Mouse (Mus musculus): Measurements from ENCODE around the gene Acsl1.

The Acsl1 gene

GRCm38 (mm10) chr8:46475404-46475803 is 4.6 kb downstream of the Acsl1 start:
- no peak for ATAC-seq (ENCODE audit: low TSS enrichment)

DNA sequence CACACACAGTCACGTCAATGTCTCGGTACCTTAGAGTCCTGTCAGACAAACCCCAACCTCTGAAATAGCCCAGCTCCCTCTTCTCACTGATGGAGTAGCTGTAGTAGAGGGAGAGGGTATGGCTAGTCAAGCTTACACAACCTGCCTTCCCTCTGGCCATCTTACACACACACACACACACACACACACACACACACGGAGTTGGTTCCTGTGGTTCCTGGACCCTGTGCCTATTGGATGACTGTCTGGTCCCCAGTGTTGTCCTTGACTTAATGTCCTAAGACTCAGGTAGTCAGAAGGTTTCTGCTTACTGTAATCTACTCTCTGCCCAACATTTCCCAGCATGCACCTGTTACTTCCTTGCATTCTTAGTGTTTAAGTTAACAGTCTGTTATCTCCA is 5.1 kb downstream of the Acsl1 start:
- no peak for ATAC-seq (ENCODE audit: low TSS enrichment)

GRCm38 (mm10) chr8:46477747-46478458 is 7.1 kb downstream of the Acsl1 start:
- no peak for ATAC-seq (ENCODE audit: low TSS enrichment)

DNA sequence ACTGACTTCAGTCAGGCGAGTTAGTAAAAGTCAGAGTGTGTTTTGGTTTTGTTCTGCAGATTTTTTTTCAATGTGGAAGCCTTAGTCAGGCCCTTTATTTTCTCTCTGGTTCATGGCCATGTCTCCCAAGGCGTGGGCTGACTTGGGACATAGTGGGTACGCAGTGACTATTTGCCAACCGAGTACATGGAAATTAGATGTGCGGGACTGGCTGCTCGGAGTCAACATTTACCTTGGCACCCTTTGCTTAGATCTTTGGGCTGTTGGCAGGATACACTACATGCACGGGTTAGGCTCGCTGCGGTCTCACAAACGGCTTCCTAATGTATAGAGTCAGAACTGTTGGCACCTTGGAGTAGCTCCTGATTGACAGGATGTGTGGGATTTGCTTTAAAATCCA is 7.9 kb downstream of the Acsl1 start:
- no peak for ATAC-seq (ENCODE audit: low TSS enrichment)

DNA sequence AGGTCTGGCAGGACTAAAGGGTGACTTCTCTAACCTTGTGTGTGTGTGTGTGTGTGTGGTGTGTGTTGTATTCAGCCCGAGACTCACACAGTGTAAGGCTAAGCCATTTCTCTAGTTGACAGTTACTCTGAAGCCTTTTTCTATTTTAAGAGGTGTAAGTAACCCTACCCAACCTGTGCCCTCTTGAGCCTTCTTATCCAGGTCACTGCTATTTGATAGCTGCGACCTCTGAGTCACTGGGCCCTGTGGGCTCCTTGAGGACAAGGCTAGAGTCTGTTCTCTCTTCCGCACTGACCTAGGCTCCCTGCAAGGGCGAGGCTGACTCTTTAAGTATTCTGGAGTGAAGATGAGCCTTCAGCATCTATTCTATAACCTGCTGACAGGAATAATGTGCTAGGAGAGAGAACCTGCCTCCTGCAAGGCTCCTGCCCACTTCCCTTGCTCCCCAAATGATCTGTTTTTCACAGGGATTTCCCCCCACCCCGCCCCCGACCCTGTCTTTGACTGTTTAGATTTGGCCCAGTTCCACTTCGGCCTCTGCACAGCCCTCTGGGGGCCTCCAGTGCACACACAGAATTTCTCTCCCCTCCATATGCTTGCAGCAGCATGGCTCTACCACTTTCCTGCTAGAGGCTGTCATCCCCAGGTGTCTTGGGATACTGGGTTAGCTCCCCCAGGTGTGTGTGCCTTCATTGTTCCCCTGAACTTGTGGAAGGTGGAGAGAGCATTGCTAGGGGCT is 9.1 kb downstream of the Acsl1 start:
- ATAC-seq (ENCODE audit: low TSS enrichment) = no peak; the same call in 1 of the 2 replicates

DNA sequence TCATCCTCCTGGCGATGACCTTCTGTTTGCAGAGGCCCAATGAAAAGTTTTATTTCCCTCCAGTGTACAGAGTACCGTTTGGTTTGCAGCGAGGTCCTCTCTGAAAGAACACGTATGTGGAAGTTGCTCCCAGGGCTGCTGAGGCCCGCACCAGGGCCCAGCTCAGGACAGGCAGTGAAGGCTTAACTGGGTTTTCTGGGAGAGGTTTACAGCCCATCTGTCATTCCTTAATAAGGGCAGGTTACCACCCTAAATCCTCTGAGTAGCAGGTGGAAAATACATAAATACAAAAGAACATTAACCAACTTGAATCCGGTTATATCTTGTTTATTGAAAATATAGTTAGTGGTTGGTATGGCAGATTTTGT is 9.7 kb downstream of the Acsl1 start:
- ATAC-seq (ENCODE audit: low TSS enrichment) = no peak

- ATAC-seq (ENCODE audit: low TSS enrichment) = no peak
These were observed 11.9 kb downstream of the Acsl1 start for GRCm38 (mm10) chr8:46482771-46483170.

DNA sequence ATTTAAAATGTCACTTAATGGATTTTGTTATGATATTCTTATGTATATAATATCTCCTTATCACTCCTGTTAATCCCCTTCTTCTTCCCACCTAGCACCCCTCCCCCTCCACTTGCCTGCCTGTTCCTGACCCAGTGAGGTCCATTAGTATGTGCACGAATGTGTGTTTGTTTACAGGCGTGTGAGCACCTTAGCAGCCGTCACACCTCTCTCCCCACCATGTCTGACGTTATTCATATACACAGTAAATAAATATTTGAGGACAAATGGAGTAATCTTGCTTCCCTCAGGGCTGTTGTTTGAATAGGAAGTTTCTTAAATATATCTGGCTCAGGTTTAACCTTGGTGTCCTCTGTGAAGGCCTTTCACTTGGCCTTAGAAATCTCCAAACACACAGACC is 12.4 kb downstream of the Acsl1 start:
- ATAC-seq (ENCODE audit: low TSS enrichment) = no peak

DNA sequence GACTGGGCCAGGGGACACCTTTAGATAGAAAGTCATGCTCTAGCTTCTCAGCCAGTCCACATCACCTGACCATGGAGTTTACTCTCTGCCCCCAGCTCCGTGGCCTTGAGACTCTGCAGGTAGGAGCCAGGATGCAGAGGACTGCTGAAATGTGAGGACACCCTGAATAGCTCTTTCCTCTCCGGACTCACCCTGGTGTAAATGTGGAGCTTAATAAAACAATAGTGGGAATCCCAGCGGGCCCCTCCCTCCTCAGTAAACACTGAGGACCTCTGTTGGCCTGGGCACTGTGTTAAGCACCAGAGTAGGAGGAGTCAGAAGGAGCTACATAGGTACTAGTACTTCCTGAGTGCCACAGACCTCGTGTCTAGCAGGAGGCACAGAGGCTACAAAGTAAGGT is 13.2 kb downstream of the Acsl1 start:
- ATAC-seq (ENCODE audit: low TSS enrichment) = no peak

DNA sequence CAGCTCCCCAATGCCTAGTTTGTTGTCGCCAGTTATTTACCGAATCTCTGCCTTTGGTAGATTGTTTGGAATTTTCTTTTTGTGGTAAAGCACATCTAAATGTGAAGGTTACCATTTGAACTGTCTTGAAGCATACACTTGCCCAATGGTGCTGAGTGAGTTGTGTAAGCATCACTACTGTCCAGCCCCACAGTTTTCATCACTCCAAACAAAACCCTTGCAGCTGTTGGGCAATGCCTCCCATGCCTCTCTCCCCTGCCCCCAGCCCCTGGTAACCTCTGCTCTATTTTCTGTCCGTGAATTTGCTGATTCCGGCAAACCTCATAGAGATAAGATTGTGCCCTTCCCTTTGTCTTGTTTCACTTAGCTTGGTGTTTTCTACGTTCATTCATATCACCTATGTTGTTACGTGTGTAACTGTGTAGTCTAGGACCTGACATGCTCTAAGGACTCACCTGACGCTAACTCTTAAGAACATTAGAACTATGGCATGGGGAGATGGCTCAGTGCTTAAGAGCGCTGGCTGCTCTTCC is 14.2 kb downstream of the Acsl1 start:
- no peak for ATAC-seq (ENCODE audit: low TSS enrichment)

GRCm38 (mm10) chr8:46488085-46488561 is 17.3 kb downstream of the Acsl1 start:
- ATAC-seq (ENCODE audit: low TSS enrichment) = peak; percentile 64

DNA sequence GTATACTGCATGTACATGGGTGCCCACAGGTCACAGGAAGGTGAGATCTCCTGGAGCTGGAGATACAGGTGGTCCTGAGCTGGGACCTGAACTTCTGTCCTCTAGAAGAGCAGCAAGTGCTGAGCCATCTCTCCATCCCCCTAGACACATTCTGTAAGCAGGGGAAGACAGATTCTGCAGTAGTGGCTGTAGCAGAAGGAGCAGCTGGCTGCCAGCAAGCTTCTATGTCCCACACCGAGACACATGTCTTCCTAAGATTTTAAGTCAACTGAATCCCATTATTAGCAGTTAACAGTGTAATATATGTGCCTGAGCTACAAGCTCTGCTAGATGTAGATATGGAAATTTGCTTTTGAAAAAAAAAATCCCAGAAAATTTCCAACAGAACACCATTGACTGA is 18.4 kb downstream of the Acsl1 start:
- ATAC-seq (ENCODE audit: low TSS enrichment) = 0 out of 2 replicates have a peak, but pooled peaks have one; percentile 26

GRCm38 (mm10) chr8:46490250-46490649 is 19.4 kb downstream of the Acsl1 start:
- ATAC-seq (ENCODE audit: low TSS enrichment) = no peak

GRCm38 (mm10) chr8:46490821-46491220 is 20.0 kb downstream of the Acsl1 start:
- 0 out of 2 replicates have a peak, but pooled peaks have one; percentile 9 for ATAC-seq (ENCODE audit: low TSS enrichment)

- ATAC-seq (ENCODE audit: low TSS enrichment) = no peak
These were observed 22.8 kb downstream of the Acsl1 start for GRCm38 (mm10) chr8:46493495-46494170.

DNA sequence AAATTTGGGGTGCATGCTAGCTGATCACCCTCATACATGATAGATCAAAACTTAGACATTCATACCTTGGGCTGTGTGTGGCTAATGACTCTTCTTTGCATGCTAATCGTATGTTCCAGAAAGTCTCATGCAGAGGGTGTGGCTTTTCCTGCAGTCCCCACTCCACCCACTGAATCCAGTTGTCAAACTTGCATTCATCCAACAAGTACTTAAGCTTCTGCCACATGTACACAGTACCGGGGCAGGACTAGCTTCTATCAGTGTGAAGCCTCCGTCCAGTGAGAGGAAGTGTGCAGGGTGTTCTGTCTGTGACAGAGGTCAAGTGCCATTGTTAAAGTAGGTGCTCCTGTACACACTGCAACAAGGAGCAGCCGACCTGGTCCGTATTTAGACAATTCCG is 26.0 kb downstream of the Acsl1 start:
- ATAC-seq (ENCODE audit: low TSS enrichment) = no peak

GRCm38 (mm10) chr8:46497314-46498011 is 26.6 kb downstream of the Acsl1 start:
- no peak for ATAC-seq (ENCODE audit: low TSS enrichment)

- no peak for ATAC-seq (ENCODE audit: low TSS enrichment)
These were observed 28.7 kb downstream of the Acsl1 start for GRCm38 (mm10) chr8:46499376-46500061.

GRCm38 (mm10) chr8:46502333-46503071 is 31.7 kb downstream of the Acsl1 start:
- no peak for ATAC-seq (ENCODE audit: low TSS enrichment)

DNA sequence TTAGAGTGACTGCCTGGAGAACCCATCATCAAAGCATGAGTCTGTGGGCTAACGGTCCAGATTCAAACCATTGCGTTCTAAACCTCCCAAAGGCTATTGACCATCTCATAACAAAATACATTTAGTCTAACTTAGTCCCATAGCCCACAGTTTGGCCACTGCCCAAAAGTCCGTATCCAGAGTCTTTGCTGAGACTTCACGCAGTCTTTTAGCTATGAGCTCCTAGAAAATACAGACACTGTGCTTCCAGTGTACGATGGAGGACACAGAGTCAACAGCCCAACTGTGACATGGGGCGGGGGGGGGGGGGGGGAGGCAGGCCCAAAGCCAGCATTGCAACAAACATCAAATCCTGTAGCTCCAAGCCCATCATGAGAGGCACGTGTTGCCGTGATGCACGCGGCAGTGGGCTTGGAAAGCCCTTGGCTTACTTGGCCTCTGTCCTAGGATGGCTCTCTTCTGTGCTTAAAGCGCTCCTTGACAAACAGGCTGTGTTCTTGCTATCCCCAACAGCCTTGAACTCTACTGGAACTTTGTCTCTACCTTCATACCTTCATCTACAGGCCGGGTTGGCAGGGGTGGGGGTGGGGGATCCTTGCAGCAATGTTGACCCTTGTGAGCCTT is 32.3 kb downstream of the Acsl1 start:
- no peak for ATAC-seq (ENCODE audit: low TSS enrichment)
